Mouse (Mus musculus): Measurements from ENCODE around the gene Pcid2. TPM values are rescaled to one million over a fixed set of nuclear protein-coding genes. Genes with fewer than 3 reads are reported as not detected.
"Not testable (repeated sequence)": the region's sequence is repeated elsewhere in the genome, so short reads cannot be mapped to it uniquely, and the experiment has no call there.

Gene Pcid2
- polyA plus RNA-seq, 1 experiment = 12.3 TPM

- Histone ChIP-seq H3K4me3 (ENCODE audit: insufficient read depth, low read depth, low read length) (no peak overlapping the region), H3K27ac (replicated peaks; ENCODE audit: low read depth, low read length) (no peak overlapping the region), H3K4me1 (ENCODE audit: control insufficient read depth, insufficient read depth, insufficient read length, low read length) (no peaks in the 10 kb centered on the region)
Measured at GRCm38 (mm10) chr8:13111917-13112316, 6.7 kb upstream of the Pcid2 start.

GRCm38 (mm10) chr8:13109416-13109960 is 4.2 kb upstream of the Pcid2 start:
- Histone ChIP-seq H3K4me3 (ENCODE audit: insufficient read depth, low read depth, low read length) (no peak overlapping the region), H3K27ac (replicated peaks; ENCODE audit: low read depth, low read length) (no peak overlapping the region), H3K4me1 (ENCODE audit: control insufficient read depth, insufficient read depth, insufficient read length, low read length) (no peaks in the 10 kb centered on the region)

- Histone ChIP-seq H3K4me1 (ENCODE audit: control insufficient read depth, insufficient read depth, insufficient read length, low read length) (no peaks in the 10 kb centered on the region), H3K4me3 (ENCODE audit: insufficient read depth, low read depth, low read length) (no peak overlapping the region), H3K27ac (replicated peaks; ENCODE audit: low read depth, low read length) (no peak overlapping the region)
Measured at GRCm38 (mm10) chr8:13108967-13109366, 3.7 kb upstream of the Pcid2 start.

GRCm38 (mm10) chr8:13107990-13108638 is 2.9 kb upstream of the Pcid2 start:
- Histone ChIP-seq H3K4me3 (ENCODE audit: insufficient read depth, low read depth, low read length) (no peak overlapping the region), H3K27ac (replicated peaks; ENCODE audit: low read depth, low read length) (no peak overlapping the region), H3K4me1 (ENCODE audit: control insufficient read depth, insufficient read depth, insufficient read length, low read length) (no peaks in the 10 kb centered on the region)

- Histone ChIP-seq H3K27ac (replicated peaks; ENCODE audit: low read depth, low read length) (peak overlapping the region; percentile 69), H3K4me1 (ENCODE audit: control insufficient read depth, insufficient read depth, insufficient read length, low read length) (no peaks in the 10 kb centered on the region), H3K4me3 (ENCODE audit: insufficient read depth, low read depth, low read length) (peak overlapping the region; percentile 86)
Measured at GRCm38 (mm10) chr8:13105908-13106551, 771 bp upstream of the Pcid2 start.

GRCm38 (mm10) chr8:13104691-13105086 is 570 bp downstream of the Pcid2 start:
- Histone ChIP-seq H3K27ac (replicated peaks; ENCODE audit: low read depth, low read length) (peak overlapping the region; percentile 64), H3K4me3 (ENCODE audit: insufficient read depth, low read depth, low read length) (peak overlapping the region; percentile 86), H3K4me1 (ENCODE audit: control insufficient read depth, insufficient read depth, insufficient read length, low read length) (no peaks in the 10 kb centered on the region)

- no peak overlapping the region for H3K4me3 ChIP-seq (ENCODE audit: insufficient read depth, low read depth, low read length)
- H3K4me1 ChIP-seq (ENCODE audit: control insufficient read depth, insufficient read depth, insufficient read length, low read length) = no peaks in the 10 kb centered on the region
- H3K27ac ChIP-seq (replicated peaks; ENCODE audit: low read depth, low read length) = no peak overlapping the region
Measured at GRCm38 (mm10) chr8:13077542-13077941, 27.7 kb downstream of the Pcid2 start.

GRCm38 (mm10) chr8:13075579-13075978 is 29.7 kb downstream of the Pcid2 start:
- H3K4me1 ChIP-seq (ENCODE audit: control insufficient read depth, insufficient read depth, insufficient read length, low read length); H3K27ac ChIP-seq (replicated peaks; ENCODE audit: low read depth, low read length); H3K4me3 ChIP-seq (ENCODE audit: insufficient read depth, low read depth, low read length): not testable (repeated sequence)

- H3K4me1 ChIP-seq (ENCODE audit: control insufficient read depth, insufficient read depth, insufficient read length, low read length) = no peaks in the 10 kb centered on the region
- H3K4me3 ChIP-seq (ENCODE audit: insufficient read depth, low read depth, low read length) = no peak overlapping the region
- H3K27ac ChIP-seq (replicated peaks; ENCODE audit: low read depth, low read length) = no peak overlapping the region
Measured at GRCm38 (mm10) chr8:13075044-13075443, 30.2 kb downstream of the Pcid2 start.

- H3K4me3 ChIP-seq (ENCODE audit: insufficient read depth, low read depth, low read length) = no peak overlapping the region
- no peaks in the 10 kb centered on the region for H3K4me1 ChIP-seq (ENCODE audit: control insufficient read depth, insufficient read depth, insufficient read length, low read length)
- H3K27ac ChIP-seq (replicated peaks; ENCODE audit: low read depth, low read length) = no peak overlapping the region
Measured at GRCm38 (mm10) chr8:13073255-13073654, 32.0 kb downstream of the Pcid2 start.

GRCm38 (mm10) chr8:13063112-13063511 is 42.1 kb downstream of the Pcid2 start:
- Histone ChIP-seq H3K4me1 (ENCODE audit: control insufficient read depth, insufficient read depth, insufficient read length, low read length) (no peaks in the 10 kb centered on the region), H3K27ac (replicated peaks; ENCODE audit: low read depth, low read length) (no peak overlapping the region), H3K4me3 (ENCODE audit: insufficient read depth, low read depth, low read length) (no peak overlapping the region)

GRCm38 (mm10) chr8:13060441-13061150 is 44.7 kb downstream of the Pcid2 start, which contains the start of gene Proz:
TSS of gene Proz (plus strand) at chr8:13060914.
- Histone ChIP-seq H3K27ac (replicated peaks; ENCODE audit: low read depth, low read length) (no peak within 1 kb of the TSS), H3K4me3 (ENCODE audit: insufficient read depth, low read depth, low read length) (no peak within 1 kb of the TSS), H3K4me1 (ENCODE audit: control insufficient read depth, insufficient read depth, insufficient read length, low read length) (no peaks in the 10 kb centered on the region)

GRCm38 (mm10) chr8:13057351-13057750 is 47.9 kb downstream of the Pcid2 start:
- H3K27ac ChIP-seq (replicated peaks; ENCODE audit: low read depth, low read length) = no peak overlapping the region
- H3K4me3 ChIP-seq (ENCODE audit: insufficient read depth, low read depth, low read length) = no peak overlapping the region
- no peaks in the 10 kb centered on the region for H3K4me1 ChIP-seq (ENCODE audit: control insufficient read depth, insufficient read depth, insufficient read length, low read length)

GRCm38 (mm10) chr8:13050550-13050949 is 54.7 kb downstream of the Pcid2 start:
- Histone ChIP-seq H3K4me1 (ENCODE audit: control insufficient read depth, insufficient read depth, insufficient read length, low read length) (no peaks in the 10 kb centered on the region), H3K27ac (replicated peaks; ENCODE audit: low read depth, low read length) (no peak overlapping the region), H3K4me3 (ENCODE audit: insufficient read depth, low read depth, low read length) (no peak overlapping the region)

- no peak overlapping the region for H3K27ac ChIP-seq (replicated peaks; ENCODE audit: low read depth, low read length)
- no peaks in the 10 kb centered on the region for H3K4me1 ChIP-seq (ENCODE audit: control insufficient read depth, insufficient read depth, insufficient read length, low read length)
- no peak overlapping the region for H3K4me3 ChIP-seq (ENCODE audit: insufficient read depth, low read depth, low read length)
Measured at GRCm38 (mm10) chr8:13047652-13048051, 57.6 kb downstream of the Pcid2 start.
